Mouse (Mus musculus) embryo, embryonic 9.5 days (tissue): Measurements from ENCODE around the gene Gdf2.

Experiments
- DNase-seq: peaks from one replicate; pipeline ENCODE4 v3.0.0-alpha.2; 2017; ENCODE audit errors: extremely low spot score

Gene Gdf2

DNA sequence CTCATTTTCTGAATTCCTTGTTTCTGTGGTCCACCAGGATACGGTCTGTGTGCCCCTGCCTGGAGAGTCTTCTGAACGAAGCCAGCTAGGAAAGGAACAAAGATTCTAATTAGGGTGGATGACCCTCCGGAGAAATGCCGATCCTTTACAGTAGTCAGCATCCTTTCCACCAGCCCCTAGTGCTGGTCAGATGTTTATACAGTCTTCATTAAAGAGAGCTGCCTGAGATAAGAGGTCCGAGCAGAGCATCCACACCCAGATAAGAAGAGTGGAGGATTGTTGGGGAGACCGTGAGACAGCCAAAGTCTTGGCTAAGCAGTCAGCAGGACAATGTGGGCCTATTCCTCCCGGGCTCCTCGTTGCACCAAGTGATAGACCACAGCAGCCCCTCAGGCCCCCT, at the start of gene Gdf2:
TSS of gene Gdf2 (plus strand) at position 301 of the 400 bp plus-strand sequence.
- DNase-seq = no peak

DNA sequence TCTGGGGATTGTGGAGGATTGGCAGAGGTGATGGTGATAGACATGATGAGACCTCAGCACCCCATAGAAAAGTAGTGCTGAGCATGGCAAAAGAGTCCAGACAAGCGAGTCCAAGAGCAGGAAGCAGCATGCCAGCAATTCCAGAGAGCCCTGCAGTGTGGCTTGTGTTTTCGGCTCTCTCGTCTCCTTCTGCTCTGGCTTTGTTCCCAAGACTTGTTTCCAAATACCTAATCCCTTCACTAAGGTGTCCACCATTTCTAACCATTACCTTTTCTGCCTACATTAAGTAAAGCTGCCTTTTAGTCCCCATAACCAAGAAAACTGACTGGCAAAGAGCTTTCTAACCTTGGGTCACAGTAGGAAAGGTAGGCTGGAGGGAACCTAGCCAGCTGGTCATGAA, 49.3 kb upstream of the Gdf2 start:
- no peak for DNase-seq

DNA sequence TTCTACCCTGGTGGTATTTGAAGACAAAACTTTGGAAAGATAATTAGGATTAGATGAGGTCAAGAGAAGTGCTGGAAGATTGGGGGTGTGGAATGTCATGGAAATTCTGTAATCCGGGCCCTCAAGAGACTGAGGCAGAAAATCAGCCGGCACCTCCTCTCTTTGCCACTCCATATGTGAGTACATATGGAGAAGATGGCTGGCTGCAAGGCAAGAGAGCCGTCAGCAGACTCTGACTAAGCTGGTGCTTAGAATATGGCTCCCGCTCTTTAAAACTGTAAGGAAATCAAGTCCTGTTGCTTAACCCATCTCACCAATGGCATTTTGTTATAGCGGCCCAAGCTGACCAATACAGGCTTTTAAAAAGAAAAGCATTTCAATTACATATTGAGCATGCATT, 45.1 kb upstream of the Gdf2 start:
- DNase-seq = no peak

GRCm38 (mm10) chr14:33896628-33897300, 44.1 kb upstream of the Gdf2 start:
- peak; percentile 50 for DNase-seq

- DNase-seq = no peak
Measured at GRCm38 (mm10) chr14:33902783-33903182, 38.1 kb upstream of the Gdf2 start.

DNA sequence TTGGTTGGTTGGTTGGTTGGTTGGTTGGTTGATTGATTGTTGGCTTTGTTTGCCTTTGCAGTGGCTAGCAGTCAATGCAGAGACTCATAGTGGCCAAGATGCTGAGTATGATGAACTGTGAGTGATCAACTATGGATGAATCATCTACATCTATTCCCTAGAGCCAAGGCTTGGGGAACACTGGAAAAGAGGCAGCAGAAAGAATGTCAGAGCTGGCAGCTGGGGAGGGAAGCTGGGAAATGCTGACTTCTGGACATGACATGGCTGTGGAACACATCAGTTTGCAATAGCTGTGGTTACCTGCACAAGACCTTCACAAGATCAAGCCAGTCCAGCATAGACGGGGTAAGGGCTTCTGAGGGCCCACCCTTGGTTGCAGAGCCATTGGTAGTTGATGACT, 37.6 kb upstream of the Gdf2 start:
- DNase-seq = no peak

DNA sequence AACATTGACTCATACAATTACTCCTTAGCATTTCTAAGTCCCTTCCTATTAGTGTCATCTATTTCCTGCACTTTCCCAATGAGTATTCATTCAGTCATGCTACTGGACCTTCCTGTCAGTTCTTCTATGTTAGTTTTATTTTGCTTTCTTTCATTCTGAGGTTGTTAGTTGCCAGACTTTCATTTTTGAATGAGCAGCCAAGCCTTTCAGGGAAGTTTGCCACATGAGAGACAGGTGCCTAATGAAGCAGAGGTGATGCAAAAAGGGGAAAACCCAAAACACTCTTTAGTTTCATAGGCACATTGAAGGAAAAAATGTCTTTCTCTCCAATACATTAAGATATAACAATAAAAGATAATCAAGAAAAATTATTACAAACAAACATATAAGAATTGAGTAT, 36.0 kb upstream of the Gdf2 start:
- no peak for DNase-seq

DNA sequence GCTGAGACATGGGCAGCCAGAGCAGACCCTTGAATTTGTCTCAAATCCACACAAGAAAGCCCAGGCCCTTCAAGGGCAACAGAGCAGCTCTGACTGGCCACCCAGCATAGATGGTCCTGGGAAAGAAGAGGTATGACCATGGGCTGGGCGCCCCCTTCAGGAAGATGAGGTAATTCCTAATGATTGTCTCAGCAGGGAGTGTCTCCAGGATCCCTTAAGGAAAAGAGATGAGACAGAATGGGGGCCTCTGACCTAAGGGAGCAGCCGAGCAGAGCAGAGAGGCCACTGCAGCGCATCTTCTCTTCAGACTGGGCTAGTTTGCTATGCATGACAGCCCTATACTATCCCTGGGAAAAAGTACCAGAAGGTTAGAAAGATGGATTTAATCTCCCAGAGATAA, 27.1 kb upstream of the Gdf2 start:
- DNase-seq = no peak

- no peak for DNase-seq
Measured at GRCm38 (mm10) chr14:33914206-33914605, 26.6 kb upstream of the Gdf2 start.

DNA sequence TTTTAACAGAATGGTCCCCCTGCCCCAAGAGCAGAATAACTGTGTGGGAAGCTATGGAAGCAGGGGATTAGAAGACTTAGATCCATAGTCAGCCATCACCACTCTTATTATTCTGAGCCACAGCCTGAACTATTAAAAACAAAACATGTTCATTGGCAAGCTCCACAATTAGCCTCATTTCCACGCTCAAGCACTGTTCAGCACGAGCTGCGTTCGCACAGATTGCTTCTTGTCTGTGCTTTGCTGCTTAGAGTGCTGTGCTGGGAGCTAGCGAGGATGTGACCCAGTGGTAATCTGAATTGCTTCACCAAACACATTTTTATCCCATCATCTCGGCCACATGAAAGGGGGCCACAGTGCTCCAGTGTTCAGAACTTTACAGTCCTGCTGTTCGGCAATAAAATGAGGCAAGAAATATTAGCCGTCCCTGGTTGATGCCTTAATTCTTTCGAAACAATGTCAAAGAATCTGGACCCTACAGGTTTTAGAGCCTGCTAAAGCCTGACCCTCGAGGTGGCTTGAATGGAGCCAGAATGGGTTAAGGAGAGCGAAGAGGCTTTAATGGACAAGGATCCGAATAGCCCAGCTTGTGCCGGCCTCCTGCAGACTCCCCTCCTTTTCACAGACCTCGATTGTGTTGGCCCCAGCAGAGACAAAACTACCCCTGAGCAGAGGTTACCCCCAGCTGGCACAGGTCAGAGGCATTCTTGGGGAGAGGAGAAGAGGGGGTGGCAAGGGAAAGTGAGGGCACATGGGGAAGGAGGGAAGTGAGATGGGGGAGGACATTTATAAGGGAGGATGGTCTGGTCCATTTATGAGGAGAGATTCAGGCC, 19.9 kb upstream of the Gdf2 start:
- DNase-seq = no peak

GRCm38 (mm10) chr14:33922771-33923167, 18.1 kb upstream of the Gdf2 start:
- DNase-seq = no peak

GRCm38 (mm10) chr14:33923168-33924070, 17.4 kb upstream of the Gdf2 start, which contains the start of gene Gdf10:
TSS of gene Gdf10 (plus strand) at chr14:33923587.
- peak; percentile 45 for DNase-seq

DNA sequence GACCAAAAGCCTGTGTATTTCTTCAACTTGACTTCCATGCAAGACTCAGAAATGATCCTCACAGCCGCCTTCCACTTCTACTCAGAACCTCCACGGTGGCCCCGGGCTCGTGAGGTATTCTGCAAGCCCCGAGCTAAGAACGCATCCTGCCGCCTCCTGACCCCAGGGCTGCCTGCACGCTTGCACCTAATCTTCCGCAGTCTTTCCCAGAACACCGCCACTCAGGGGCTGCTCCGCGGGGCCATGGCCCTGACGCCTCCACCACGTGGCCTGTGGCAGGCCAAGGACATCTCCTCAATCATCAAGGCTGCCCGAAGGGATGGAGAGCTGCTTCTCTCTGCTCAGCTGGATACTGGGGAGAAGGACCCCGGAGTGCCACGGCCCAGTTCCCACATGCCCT, 9.0 kb upstream of the Gdf2 start:
- DNase-seq = no peak

DNA sequence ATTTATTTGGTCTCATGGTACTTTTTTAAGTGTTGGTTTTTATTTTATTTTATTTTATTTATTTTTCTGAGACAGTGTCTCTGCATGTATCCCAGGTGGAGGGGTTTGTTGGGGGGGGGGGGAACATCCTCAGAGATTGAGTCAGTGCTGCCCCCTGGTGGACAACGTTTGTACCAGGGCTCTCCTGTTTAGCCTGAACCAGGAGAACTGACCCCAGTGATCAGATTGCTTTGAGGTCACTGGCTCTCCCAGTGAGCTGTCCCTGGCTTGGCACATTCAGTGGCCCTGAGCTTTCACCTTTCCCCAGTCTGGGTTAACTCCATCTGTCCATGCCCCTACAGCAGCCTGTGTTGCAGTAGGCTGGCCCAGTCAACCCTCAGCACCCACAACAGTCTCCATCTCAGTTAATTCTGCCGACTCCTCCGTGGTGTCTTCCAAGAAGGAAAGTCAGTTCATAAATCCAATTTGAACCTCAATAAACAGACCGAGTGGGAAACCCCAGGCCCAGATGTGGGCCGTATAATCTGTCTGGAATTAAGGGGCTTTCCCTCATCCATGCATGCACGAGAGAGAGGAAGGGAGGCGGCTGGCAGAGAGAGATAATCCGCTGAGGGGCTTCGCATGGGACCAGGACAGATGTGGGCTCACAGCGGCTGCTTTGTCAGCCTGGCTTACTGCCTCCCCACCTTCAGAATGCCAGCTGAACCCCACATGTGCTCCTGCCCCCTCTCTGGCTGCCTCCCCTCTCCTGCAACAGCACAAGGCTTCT, 7.7 kb upstream of the Gdf2 start:
- DNase-seq = peak; percentile 56

- no peak for DNase-seq
Measured at GRCm38 (mm10) chr14:33933778-33934317, 7.0 kb upstream of the Gdf2 start.

DNA sequence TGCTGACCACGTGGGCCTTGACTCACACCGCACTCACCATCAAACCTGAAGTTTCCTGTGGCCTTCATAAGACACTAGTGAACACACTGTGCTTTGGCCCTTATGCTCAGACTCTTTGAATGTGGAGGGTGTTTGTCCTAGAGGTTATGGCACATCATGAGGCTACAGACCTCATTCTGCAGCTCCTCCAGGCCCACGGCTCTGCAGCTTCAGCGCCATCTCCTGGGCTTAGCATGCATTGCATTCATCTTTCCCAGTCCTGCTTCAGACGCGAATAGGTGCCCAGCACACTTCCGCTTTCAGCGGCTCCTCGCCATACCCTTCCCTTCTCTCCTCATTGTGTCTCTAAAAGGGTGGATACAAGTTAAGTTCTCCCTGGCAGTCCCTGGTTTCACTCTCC, 1.7 kb upstream of the Gdf2 start:
- DNase-seq = peak; percentile 80

DNA sequence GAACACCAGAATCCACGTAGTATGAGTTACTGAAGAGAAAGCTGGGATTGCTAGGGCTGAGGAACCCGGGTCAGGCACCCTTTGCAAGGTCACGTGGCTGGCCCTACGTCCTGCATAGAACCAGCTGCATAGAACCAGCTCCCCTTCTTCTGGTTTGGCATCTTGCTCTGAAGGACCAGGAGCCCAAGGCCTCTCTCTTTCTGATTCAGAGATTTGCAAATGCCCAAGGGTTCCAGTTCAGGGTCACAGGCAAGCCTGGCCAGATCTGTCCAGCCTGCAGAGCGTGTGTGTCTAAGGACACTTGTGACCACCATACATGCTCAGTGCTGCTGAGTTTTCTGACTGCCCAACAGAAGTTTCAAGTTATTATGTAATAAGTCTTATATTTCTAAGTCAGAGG, 1.4 kb downstream of the Gdf2 start:
- no peak for DNase-seq

- no peak for DNase-seq
Measured at GRCm38 (mm10) chr14:33946125-33946524, 5.3 kb downstream of the Gdf2 start.

DNA sequence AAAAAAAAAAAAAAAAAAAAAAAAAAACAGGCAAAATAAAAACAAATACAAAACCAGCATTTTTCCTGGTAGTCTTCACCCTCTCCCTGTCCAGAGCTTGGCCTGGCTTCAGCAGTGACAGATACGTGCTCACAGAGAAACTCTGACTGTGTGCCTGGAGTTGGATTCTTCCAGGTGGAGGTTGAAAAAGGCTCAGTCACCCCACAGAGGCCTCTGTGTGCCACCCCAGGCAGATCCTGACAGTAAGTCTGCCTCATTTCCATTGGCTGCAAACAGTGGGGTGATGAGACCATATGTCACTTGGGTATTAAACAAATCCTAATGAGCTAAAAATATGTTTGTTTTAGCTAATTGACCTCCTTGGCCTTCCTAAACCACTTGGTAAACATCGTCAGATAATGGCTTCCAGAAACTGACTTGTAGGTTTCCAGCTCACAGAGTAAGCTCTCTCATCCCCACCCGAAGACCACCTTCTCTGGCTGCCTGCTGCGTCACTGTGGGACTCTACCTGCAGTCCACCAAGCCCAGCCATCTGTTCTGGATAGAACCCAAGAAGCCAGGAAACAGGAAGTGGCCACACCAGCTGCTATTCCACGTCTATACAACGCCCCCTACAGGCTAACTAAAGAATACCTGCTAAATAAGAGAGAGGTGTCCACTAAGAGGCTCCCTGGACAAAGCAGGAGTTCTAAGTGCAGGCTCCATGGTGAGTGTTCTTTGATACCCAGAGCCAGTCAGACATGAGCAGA, 11.6 kb downstream of the Gdf2 start:
- DNase-seq = no peak

- DNase-seq = no peak
Measured at GRCm38 (mm10) chr14:33953761-33954160, 12.9 kb downstream of the Gdf2 start, which contains the start of gene Rbp3. TSS of gene Rbp3 (plus strand) at chr14:33954003.
